Mouse (Mus musculus): ENCODE measurements around the gene Tex50. TPM values are rescaled to one million over a fixed set of nuclear protein-coding genes. Genes with fewer than 3 reads are reported as not detected.

The Tex50 gene
- not detected for polyA plus RNA-seq (2015; fragmentation: Illumina TruSeq; extraction: RNeasy Lipid Tissue Mini Kit (QIAGEN cat#74804); ENCODE audit: low read depth, low replicate concordance)

DNA sequence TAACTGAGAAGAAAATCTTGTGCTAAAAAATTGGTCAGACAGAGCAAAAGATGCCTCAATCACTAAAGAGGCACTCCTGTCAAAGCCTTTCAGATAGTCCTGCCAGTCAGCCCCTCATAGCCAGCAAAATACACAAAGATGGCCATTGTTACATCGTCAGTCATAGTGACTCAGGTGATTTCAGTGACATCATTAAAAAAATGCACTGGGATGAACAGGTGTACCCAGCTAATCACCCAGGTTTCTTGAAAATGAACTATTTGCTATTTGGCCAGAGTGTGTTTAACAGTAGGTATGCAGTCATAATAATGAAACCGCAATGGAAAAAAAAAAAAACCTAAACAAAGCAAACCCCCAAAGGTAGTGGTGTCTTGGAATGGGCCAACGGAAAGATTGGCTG, at the start of gene Tex50:
Gene Tex50, minus strand, starts transcription at position 101 of the 400 bp plus-strand sequence.

DNA sequence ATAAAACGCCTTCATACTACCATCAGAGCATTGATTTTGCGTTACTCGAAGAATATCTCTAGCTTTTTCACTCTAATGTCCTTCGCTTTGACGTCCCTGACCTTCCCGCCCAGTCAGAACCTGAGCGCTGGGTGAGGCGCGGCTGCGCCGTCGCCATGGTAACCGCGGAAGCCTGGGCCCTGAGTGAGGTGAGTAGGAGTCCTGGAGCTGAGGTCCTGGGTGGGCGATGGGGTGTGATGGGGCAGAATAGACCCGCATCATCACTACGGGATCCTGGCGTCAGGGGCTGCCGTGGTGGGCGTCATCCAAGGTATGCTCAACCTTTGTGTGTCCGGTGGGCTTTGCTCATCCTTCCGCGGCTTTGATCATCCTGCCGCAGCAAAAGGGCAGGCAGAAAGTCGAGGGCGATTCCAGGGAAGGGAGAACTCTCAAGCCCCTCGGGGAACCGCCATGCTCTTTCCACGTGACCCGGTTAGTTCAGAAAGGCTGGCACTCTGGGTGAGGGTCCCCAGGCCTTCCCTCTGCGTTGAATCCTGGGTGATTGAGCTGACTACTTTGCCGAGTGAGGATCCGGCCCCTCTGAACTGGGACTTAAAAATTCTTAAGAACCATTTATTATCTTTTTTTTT, 16.5 kb downstream of the Tex50 start, which contains the start of gene Ankrd45:
Gene Ankrd45, plus strand, starts transcription at position 161 of the 629 bp plus-strand sequence.

GRCm38 (mm10) chr1:161130726-161131664, 28.1 kb downstream of the Tex50 start, which contains the start of gene Klhl20:
Gene Klhl20, minus strand, starts transcription at chr1:161131511.

Other genes with a start within 250 kb of the Tex50 start
- gene Serpinc1, start 180.7 kb downstream of the Tex50 start, polyA plus RNA-seq (2015; fragmentation: Illumina TruSeq; extraction: RNeasy Lipid Tissue Mini Kit (QIAGEN cat#74804); ENCODE audit: low read depth, low replicate concordance): 1.7 TPM
- 6.5 TPM for gene Zbtb37, start 124.5 kb downstream of the Tex50 start, polyA plus RNA-seq (2015; fragmentation: Illumina TruSeq; extraction: RNeasy Lipid Tissue Mini Kit (QIAGEN cat#74804); ENCODE audit: low read depth, low replicate concordance)
- gene Dars2, start 88.7 kb downstream of the Tex50 start, polyA plus RNA-seq (2015; fragmentation: Illumina TruSeq; extraction: RNeasy Lipid Tissue Mini Kit (QIAGEN cat#74804); ENCODE audit: low read depth, low replicate concordance): 25.3 TPM
- 2.5 TPM for gene Cenpl, start 88.6 kb downstream of the Tex50 start, polyA plus RNA-seq (2015; fragmentation: Illumina TruSeq; extraction: RNeasy Lipid Tissue Mini Kit (QIAGEN cat#74804); ENCODE audit: low read depth, low replicate concordance)
- 17.3 TPM for gene Klhl20, start 27.8 kb downstream of the Tex50 start, polyA plus RNA-seq (2015; fragmentation: Illumina TruSeq; extraction: RNeasy Lipid Tissue Mini Kit (QIAGEN cat#74804); ENCODE audit: low read depth, low replicate concordance)
- gene Ankrd45, start 16.6 kb downstream of the Tex50 start, polyA plus RNA-seq (2015; fragmentation: Illumina TruSeq; extraction: RNeasy Lipid Tissue Mini Kit (QIAGEN cat#74804); ENCODE audit: low read depth, low replicate concordance): 48.2 TPM
- gene Prdx6, start 91.9 kb upstream of the Tex50 start, polyA plus RNA-seq (2015; fragmentation: Illumina TruSeq; extraction: RNeasy Lipid Tissue Mini Kit (QIAGEN cat#74804); ENCODE audit: low read depth, low replicate concordance): 415 TPM
- not detected for gene Tnfsf4, start 236.1 kb upstream of the Tex50 start, polyA plus RNA-seq (2015; fragmentation: Illumina TruSeq; extraction: RNeasy Lipid Tissue Mini Kit (QIAGEN cat#74804); ENCODE audit: low read depth, low replicate concordance)

Measured in brain, adult 10 weeks (tissue).